Mouse (Mus musculus): ENCODE results near the gene Zdhhc16. TPM values are rescaled to one million over a fixed set of nuclear protein-coding genes. Genes with fewer than 3 reads are reported as not detected.
"Not testable (repeated sequence)": the region's sequence is repeated elsewhere in the genome, so short reads cannot be mapped to it uniquely, and the experiment has no call there.

Zdhhc16 gene
- total RNA-seq, 2 experiments from 2014 or later: 67.6 to 72.9 TPM

DNA sequence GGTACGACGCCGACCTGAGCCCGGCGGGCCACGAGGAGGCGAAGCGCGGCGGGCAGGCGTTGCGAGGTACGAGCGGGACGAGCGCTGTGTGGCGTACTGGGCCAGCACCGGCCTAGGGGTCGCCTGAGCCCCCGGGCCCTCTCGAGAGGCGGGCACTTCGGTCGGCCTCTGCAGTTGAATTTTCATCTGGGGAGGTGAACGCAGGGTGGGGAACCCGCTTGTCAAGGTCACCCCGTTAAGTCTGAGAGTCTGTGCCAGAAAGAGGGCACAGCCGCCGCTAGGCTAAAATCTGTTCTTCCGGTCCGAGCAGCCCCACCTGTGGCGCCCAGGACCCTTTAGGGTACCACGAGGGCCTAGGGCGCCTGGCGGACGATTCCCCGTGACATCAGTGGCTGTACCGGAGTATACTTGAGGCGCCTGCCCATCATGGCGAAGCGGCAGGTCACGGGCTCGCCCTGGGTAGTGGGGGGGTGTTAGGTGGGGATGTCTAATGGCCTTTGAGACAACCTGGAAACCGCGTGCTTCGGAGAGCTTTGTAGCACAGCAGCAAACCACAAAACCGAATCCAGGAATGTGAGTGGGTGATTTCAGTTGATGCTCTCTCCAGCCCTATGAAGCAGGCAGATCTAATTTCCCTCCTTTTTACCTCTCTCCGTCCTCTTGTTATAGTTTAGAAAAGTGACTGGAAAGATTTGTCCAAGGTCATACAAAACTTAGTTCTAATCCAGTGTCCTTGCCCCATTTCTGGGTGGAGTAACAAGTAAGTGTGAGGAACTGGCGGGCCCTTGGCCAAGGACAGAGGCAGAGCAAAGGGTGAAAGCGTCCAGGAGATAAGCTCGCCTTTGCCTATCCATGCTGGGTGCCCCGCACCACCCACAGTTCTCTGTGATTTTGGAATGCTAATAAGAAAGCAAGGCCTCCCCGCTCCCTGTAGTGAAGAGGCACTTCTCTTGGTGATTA is 20.9 kb upstream of the Zdhhc16 start:
- DNase-seq: peak; percentile 43
- intact Hi-C loops (cut with DNase I): no loop called here

DNA sequence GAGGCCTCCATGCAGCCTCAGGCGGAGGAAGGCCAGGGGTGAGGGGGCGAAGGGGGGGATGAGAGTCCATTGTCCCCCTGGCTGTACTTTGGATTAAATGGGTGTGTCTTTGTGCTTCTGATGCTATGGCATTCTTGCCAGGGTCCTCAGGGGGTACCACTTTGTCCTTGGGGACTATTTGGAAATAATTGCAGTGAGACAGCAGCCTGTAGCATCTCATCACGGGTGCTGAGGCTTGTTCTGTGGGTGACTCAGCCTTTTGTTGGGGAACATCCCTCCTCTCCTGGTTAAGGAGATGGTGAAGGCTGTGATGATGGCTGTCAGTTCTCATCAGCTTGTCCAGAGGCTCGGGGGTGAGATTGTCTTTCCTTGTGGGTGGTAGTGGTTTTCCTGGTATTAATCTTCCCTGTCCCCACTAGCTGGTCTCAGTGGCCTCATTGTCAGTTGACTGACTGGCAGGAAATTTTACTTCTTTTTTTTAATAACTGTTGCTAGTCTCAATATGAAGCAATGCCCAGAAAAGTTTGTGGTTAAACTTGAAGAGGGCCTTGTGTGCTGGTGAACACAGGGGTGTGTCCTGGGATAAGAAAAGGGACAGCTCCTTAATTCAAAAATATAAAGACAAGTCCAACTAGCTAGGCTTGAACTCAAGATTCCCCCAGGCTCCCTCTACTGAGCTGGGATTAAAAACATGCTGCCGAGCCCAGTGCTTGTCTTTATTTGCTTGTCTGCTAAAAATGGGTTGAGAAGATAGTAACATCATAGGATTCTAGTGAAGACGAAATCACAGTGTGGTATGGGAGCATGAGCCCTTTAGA is 19.3 kb upstream of the Zdhhc16 start:
- no peak for DNase-seq
- intact Hi-C loops (cut with DNase I): no loop called here

DNA sequence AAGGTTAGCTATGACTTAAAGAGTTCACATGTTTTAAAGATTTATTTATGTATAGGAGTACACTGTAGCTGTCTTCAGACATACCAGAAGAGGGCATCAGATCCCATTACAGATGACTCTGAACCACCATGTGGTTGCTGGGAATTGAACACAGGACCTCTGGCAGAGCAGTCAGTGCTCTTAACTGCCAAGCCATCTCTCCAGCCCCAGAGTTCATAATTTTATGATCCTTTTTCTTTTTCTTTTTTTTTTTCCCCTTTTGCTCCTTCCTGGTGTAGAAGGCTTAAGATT is 18.7 kb upstream of the Zdhhc16 start:
- intact Hi-C loops (cut with DNase I); DNase-seq: not testable (repeated sequence)

DNA sequence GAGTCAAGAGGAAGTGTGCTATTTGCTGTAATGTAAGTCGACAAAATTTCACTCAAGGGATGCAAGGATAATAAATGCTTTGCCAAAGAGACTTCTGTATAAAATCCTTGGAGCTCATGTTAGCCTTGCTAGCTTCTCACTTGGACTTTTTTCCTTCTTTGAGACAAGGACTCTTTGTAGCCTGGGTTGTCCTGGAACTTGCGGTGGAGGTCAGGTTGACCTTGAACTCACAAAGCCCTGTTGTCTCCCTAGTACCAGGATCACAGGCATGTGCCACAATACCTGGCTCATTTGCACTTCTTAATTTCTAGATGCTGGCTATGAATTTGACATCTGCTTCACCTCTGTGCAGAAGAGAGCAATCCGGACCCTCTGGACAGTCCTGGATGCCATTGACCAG is 18.0 kb upstream of the Zdhhc16 start:
- intact Hi-C loops (cut with DNase I): no loop called here
- no peak for DNase-seq

DNA sequence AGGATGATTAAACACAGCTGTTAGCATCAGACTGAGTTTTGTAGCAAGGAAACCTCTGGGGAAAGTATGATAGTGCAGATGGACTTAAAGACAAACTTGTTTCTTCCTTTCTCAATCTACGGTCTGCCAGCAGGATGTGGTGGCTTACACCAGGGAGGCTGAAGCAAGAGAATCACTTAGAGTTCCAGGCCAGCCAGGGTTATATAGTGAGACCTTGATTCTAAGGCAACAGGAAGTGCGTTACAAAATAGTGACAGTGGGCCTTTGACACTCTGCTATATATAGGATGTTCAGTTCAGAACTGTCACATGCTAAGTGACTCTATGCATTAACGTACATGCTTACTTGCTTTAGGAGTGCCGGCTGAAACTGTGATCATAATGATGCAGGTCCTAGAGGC is 16.4 kb upstream of the Zdhhc16 start:
- intact Hi-C loops (cut with DNase I): no loop called here

DNA sequence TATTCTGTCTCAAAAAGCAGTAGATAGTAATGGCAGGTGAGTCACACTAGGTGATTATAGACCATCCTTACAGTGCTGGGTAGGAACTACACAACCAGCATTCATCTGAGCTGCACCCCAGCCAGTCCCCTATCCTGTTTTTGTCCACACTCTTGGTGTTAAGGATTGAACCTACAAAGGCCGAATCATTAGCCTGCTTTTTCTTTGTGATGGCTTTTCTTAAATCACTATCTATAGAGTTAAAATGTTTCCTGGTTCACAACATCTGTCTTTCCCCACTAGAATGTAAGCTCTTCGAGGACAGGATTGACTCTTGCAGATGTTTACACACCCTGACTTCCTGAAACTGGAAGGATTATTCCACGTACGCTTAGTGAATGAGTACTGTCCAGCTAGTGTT is 13.8 kb upstream of the Zdhhc16 start:
- no peak for DNase-seq
- intact Hi-C loops (cut with DNase I): no loop called here

More for the DNA sequence above, 16.4 kb upstream of the Zdhhc16 start:
- DNase-seq: no peak

DNA sequence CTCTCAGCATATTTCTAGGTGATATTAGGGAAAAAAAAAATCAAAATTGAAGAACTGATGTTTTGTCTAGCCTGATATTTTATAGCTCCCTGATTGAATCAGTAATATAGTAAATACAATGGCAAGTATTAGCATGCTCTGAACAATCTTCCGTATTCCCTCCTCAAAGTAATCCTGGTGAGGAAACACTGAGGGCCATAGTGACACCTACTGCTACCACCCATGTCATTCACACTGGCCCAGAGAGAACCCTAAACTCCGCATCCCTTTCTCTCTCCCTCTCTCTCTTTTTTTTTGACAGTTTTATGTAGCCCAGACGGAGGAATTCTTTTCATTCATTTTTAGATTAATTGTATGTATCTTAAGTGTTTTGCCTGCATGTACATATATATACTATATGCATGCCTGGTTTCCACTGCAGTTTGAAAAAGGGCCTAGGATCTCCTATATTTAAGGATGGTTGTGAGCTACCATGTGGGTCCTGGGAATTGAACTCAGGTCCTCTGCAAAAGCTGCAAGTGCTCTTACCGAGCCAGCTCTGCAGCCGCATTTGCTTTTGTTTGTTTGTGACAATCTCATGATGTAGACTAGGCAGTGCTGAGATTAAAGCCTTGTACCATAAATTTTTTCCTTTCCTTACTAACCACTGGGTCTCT is 12.7 kb upstream of the Zdhhc16 start:
- intact Hi-C loops (cut with DNase I): no loop called here
- DNase-seq: no peak

DNA sequence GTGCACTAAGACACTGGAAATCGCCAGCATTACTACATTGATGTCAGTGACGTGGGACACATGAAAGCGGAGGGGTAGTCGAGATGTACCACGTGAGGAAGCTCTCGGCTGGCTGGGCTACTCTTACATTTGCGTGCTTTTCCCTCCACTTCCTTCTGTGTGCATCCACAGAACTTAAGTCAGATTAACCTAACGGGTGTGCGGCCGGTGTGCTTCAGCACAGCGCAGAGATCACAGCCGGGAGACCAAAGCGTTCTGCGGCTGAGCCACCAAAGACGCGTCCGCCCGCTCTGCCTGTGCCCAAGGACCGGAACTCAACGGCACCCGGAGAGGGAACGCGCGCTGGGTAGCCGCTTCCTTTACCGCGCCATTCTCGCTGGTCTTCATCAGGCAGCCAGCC is 594 bp upstream of the Zdhhc16 start:
- intact Hi-C loops (cut with DNase I): no loop called here
- no peak for DNase-seq

DNA sequence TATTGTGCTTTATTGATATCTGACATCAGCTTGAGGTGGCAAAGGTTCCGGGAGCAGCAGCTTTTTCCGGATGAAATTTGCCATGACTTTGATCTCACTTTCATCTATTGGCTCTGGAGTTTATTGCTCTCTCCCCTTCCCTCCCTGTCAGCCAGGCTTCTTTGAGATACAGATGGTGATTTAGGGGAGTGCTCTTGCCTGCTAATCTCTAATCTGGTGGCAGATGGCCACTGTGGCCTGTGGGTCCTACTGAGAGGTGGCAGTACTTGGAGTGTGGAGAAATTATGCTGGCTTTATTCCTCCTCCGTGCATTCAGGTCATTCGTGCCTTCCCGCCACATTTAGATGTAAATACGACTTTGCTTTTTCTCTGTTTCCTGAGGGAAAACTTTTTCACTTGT is 844 bp downstream of the Zdhhc16 start:
- peak; percentile 26 for DNase-seq
- intact Hi-C loops (cut with DNase I): no loop called here

DNA sequence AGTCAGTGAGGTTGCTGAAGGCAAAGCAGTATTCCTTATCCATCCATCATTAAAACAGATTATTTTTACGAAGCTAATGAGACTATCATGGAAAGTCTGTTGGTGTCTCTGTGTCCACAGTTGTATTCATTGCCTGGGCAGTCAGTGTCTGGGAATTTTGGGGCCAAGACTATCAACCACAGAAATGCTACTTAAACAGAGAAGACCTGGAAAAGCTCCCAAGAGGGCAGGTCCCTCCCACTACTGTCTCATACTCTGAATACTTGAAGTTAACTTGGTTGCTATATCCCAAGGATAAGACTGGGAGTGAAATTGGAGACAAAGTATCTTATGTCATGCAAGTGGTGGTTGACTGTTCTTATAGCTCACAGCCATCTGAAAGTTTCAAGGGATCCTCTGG is 2.6 kb downstream of the Zdhhc16 start:
- no peak for DNase-seq
- intact Hi-C loops (cut with DNase I): no loop called here

DNA sequence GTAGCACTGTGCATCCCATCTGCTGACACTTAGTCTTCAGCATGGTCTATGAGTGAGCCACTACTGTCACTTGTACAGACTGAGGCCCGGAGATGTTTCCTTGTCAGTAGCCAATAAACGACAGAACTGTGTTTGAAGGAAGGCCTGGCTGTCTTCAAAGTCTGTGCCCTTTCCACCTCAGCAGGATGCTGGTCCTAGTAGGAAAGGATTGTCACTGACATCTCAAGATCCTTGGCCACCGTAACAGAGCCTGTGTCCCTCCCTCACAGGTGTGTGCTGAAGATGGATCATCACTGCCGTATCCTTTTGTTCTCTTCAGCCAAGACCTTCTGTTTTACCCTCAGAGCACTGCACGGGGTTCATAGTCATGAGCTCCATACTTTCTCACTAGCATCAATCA is 5.3 kb downstream of the Zdhhc16 start:
- no peak for DNase-seq
- intact Hi-C loops (cut with DNase I): no loop called here

DNA sequence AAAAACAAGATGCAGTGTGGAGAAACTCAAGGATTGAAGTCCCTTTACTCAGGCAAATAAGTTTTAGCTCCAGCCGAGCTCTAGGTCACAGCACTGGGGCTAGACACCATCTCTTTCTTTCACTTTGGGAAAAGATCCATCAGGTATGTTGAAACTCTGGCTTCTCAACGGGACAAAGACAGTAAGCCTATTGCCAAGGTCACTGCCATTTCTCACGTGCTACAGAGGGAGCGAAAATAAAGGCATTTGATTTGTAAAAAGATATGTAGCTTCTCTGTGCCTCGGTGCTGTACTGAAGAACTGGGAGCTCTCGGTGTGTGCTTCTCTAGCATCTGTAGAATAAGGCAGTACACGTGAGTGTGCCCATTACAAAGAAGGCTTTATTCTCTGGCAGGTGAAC is 10.6 kb downstream of the Zdhhc16 start:
- intact Hi-C loops (cut with DNase I): no loop called here

DNA sequence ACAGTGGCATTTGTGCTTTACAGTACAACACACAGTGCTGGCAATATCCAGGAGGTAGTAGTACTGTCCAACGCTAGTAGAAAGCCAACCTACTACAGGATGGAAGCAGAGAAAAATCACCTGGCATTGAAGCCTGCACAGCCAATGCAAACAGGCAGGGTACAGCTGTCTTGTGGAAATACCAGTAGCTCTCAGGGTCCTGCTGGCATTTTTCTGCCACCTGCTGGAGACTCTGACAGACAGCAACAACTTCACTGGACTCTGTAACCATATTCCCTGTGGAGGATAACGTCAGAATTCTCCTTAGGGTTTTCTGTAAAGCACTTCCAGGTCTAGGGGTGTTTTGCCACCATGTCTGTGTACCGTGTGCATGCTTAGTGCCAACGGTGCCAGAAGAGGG is 19.0 kb downstream of the Zdhhc16 start:
- intact Hi-C loops (cut with DNase I): no loop called here

More for the DNA sequence above, 10.6 kb downstream of the Zdhhc16 start:
- no peak for DNase-seq

DNA sequence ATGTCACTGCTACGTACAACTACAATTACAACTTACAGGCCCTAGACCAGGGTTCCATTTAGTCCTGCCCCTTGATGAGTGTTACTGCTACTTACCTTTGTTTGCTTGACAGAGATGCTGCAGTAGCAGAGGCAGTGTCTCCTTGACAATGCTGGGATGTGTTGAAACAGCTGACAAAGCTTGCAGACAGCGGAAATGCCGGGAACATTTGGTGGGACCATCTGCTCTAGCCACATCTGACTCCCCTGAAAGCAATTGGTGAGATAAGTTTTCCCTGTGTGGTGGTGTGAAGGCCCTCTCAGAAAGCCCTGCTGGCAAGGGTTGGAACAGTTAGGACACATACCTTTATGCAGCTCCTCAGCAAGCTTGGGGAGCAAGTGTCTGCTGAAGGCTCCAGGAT is 20.3 kb downstream of the Zdhhc16 start:
- intact Hi-C loops (cut with DNase I): no loop called here
- DNase-seq: no peak

More for the DNA sequence above, 19.0 kb downstream of the Zdhhc16 start:
- no peak for DNase-seq

DNA sequence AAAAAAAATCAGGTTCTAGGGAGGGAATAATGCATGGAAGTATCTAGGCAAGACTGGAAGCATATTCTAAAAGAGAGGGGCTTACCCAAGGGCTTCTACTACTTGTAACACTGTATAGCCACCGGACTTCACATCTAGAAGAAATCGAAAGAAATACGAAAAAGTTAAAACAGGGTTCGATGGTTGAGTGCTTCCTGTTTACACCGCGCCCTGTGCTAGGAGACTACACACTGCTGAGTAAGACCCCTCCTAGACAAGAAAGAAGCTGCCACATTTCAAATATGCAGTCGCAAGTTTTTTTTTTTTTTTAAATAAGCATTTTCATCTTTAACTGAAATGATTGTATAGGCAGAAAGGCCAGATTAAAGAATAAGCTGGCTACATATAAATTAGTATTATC is 36.3 kb downstream of the Zdhhc16 start:
- no peak for DNase-seq
- intact Hi-C loops (cut with DNase I): no loop called here

DNA sequence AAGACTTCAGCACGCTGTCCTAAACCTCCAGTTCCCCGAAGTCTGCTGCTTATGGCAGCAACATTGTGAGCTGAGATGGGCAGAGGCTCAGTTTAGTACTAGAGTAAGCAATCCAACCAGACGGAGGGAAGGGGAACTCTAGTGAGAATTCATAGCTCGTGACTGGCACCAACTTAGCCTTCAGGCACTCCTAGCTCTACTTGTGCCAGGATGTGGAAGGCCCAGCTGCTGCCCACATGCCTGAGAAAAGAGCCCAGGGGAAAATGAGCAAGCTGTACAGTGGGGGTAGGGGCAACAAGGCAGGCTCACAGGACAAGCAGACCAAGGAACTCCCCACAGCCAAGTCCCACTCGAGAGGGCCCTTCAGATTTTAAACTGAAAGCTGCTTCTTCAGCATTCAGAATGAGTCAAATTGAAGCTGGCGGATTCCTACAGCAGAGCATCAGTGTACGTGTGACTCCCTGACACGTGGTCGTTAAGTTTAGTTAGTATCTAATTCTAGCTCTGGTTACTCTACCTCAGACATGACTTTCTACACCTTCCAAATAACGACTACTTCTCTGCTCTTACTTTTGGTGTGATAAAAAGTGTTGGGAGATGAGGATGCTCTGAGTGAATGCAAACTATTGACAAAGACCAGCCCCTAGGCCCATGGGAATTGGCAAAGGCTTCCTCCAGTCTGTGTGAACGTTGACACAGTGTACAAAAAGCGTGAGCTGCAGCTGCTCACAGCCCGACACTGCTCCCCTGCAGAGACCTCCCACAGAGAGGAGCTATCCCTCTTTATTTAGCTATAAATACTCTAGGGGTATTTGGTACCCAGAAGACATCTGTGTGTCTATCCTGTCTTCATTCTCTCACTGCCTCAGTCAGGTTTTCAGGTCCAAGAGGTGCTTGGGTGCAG is 40.9 kb downstream of the Zdhhc16 start:
- intact Hi-C loops (cut with DNase I): no loop called here
- peak; percentile 32 for DNase-seq

DNA sequence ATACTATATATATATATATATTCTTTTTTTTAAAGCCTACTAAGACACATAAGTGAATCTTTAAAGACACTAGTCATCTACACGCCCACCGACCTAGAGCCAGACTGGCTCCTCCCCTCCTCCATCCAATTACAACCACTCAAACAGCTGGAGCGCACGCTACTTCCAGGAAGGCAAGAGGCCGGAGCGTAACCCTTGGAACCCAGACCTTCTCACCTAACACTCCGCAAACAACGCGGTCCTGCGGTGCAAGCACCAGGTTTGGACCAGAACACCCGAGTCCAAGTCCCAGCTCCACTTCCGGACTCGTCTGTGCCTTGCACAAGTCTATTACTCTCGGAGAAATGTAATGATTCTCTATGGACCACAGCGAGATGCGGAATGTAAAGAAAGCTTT is 47.1 kb downstream of the Zdhhc16 start:
- intact Hi-C loops (cut with DNase I): loop anchor here (5.0 kb wide), 1 partner anchor 42 kb away; no protein-coding TSS in a partner anchor
- DNase-seq: peak; percentile 20

DNA sequence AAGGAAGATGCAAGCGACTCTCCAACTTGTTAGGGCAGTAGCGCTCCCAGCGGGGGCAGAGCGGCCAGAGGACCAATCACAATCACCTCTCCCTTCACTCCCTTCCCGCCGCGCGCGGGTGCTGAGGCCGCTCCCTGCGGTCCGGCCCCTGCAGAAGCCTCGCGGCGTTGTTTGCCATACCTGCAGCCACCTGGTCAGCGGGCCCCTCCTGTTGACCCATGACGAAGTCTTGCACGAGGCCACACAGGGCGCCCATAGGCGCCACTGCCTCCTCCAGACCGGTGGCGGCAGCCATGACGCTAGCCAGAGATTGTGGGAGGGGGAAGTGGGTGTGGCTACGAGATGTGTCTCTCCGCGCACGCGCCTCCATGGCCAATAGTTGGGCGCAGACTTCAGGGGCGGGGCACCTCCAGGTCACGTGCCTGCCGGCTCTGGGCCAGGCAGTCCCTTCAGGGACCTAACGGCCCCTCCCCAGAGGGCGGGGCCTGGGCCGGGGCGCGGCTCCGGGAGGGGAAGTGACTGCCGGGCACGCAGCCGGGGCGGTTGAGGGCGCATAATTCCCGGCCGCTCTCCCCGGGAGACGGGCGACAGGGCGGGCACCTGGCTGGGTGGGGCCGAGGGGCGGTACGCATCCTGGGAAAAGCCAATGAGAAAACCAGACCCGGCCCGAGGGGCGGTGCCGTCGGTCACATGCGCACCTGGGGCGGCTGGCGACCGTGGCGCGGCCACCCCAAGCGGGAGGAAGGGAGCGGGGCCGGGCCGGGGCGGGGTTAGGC is 47.7 kb downstream of the Zdhhc16 start, which contains the start of gene Mms19:
TSS of gene Mms19 (minus strand) at position 339 of the 776 bp plus-strand sequence.
- intact Hi-C loops (cut with DNase I): loop anchor here (5.0 kb wide), 1 partner anchor 41 kb away; no protein-coding TSS in a partner anchor
- DNase-seq: peak; percentile 99

DNA sequence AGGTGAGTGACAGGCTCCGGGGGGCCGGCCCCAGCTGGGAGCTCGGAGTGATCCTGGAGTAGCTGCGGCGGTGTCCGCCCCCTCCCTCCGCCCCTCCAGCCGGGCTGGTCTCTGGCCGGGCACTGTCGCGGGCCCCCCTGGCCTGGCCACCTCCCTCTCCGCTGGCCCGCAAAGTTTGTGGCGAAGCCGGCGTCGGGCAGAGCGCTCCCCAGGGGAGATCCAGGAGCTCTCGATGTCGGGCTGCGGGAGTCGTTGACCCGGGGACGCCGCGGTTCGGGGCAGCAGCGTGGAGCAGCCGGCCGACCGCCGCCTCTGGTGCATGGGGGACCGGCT is 48.3 kb downstream of the Zdhhc16 start, which contains the start of gene Ubtd1:
TSS of gene Ubtd1 (plus strand) at position 169 of the 333 bp plus-strand sequence.
- intact Hi-C loops (cut with DNase I): loop anchor here (5.0 kb wide), 1 partner anchor 41 kb away; no protein-coding TSS in a partner anchor
- DNase-seq: no peak

Data from left cerebral cortex, postnatal 4 days (tissue).